Mouse (Mus musculus): ENCODE data around the gene Kcnip4.

DNA sequence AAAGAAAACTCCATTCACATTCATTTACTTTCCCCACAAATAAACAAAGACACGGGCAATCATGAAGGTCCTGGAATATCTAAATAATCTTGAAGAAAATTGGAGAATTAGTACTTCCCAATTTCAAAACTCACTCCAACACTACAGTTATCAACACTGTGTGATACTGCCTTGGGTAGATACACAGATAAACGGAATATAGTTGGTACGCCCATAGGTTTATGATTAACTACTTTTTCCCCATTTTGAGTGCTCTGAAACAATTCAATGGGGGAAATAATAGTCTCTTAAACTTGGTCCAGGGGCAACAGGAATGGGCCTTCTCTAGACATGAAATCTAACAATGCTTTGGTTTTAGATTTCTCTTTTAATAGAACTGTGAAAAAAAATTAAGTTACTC lies 978.9 kb downstream of the Kcnip4 start:
- TF ChIP-seq CTCF (IDR thresholded peaks at IDR 0.05; ENCODE audit: extremely low read depth, insufficient read length, insufficient replicate concordance, low read depth, low read length) (no peak), POLR2A (IDR thresholded peaks at IDR 0.05; ENCODE audit: low read depth, low read length) (no peak)

All from small intestine, adult 2 months (tissue).